Mouse (Mus musculus) brain, embryonic 14.5 days (tissue): ENCODE results near the gene Rell1.

Experiments used
- CTCF ChIP-seq: fragments of 200-500 bp; IDR thresholded peaks from 2 replicates; pipeline ENCODE4 v1.5.1; 2012; ENCODE audit warnings: inconsistent platforms, mild to moderate bottlenecking, moderate library complexity, borderline replicate concordance; ENCODE audit not compliant: insufficient read depth, insufficient read length; ENCODE audit errors: extremely low read depth
- POLR2A ChIP-seq: fragments of 200-500 bp; IDR thresholded peaks from 2 replicates; pipeline ENCODE4 v1.6.1; 2012; ENCODE audit warnings: mild to moderate bottlenecking, inconsistent platforms, borderline replicate concordance; ENCODE audit not compliant: poor library complexity, insufficient read depth, insufficient read length, severe bottlenecking; ENCODE audit errors: extremely low read depth

- TF ChIP-seq POLR2A, result no peak
- TF ChIP-seq CTCF, result peak; percentile 96
These were observed 62.3 kb downstream of the Rell1 start for GRCm38 (mm10) chr5:63906149-63907093.
